Mouse (Mus musculus) ES-Bruce4 (cell line): ENCODE measurements around the gene Clstn3.

ENCODE experiments used
- CTCF ChIP-seq: IDR thresholded peaks from one replicate; pipeline ENCODE4 v1.8.1; 2011; ENCODE audit warnings: low read depth, low read length
- EP300 ChIP-seq: IDR thresholded peaks from 2 replicates; pipeline ENCODE4 v1.6.1; 2011; ENCODE audit warnings: low read depth, low read length; ENCODE audit not compliant: insufficient read depth
- POLR2A ChIP-seq: IDR thresholded peaks from one replicate; pipeline ENCODE4 v1.8.1; 2011; ENCODE audit warnings: low read length; ENCODE audit not compliant: insufficient read depth

DNA sequence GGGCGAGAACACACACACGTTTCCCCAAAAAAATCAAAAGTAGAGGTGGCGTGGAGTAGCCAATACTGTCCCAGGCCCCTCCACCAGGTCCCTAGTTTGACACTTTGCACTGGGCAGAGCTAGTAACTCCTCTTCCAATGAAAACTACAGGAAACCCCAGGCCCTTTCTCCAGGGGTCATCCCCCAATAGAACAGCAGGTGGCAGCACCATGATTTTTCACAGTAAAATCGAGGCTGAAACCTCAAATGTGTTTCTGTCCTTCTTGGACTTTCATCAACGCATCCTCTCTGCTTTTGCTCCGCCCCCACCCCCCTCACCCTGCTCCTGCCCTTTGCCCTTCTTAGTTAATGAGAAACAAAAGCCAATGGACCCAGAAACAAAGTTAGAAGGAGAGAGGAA is 17.0 kb upstream of the Clstn3 start:
- TF ChIP-seq POLR2A (no peak), CTCF (peak; percentile 25), EP300 (no peak)
